Mouse (Mus musculus) inflammation-experienced regulatory T-cells, adult 16 weeks (primary cell): Measurements from ENCODE around the gene Tmigd3. TPM values are rescaled to one million over a fixed set of nuclear protein-coding genes. Genes with fewer than 3 reads are reported as not detected.

ENCODE experiments used
- polyA plus RNA-seq: library from polyadenylated mRNA; unstranded; fragments of 100-300 nt; shearing (Covaris generic); gene quantifications from one replicate; pipeline ENCODE4 v1.2.1, GENCODE M21; 2017

Gene Tmigd3
- polyA plus RNA-seq, result 0.33 TPM

DNA sequence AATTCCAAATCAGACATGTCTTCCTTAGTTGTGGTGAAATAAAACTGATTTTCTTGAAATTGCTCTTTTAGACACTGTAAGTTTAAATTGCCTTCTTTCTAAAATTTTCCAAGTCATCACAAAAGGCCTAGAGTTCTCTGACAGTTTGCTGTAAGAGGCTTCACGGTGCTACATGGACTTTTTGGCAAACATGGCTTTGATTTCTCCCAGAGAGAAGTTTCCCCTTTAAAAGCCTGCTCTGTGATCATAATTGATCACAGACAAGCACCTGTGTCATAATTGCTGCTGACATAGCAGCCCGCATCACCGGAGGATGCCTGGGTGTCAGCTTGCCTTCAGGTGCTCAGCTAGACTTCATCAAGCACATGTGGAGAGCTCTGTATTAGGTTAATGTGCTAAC lies at the start of gene Tmigd3, which contains the start of gene Adora3:
Gene Tmigd3, plus strand, starts transcription at position 346 of the 400 bp plus-strand sequence.
Gene Adora3, plus strand, starts transcription at position 301 of the 400 bp plus-strand sequence.

DNA sequence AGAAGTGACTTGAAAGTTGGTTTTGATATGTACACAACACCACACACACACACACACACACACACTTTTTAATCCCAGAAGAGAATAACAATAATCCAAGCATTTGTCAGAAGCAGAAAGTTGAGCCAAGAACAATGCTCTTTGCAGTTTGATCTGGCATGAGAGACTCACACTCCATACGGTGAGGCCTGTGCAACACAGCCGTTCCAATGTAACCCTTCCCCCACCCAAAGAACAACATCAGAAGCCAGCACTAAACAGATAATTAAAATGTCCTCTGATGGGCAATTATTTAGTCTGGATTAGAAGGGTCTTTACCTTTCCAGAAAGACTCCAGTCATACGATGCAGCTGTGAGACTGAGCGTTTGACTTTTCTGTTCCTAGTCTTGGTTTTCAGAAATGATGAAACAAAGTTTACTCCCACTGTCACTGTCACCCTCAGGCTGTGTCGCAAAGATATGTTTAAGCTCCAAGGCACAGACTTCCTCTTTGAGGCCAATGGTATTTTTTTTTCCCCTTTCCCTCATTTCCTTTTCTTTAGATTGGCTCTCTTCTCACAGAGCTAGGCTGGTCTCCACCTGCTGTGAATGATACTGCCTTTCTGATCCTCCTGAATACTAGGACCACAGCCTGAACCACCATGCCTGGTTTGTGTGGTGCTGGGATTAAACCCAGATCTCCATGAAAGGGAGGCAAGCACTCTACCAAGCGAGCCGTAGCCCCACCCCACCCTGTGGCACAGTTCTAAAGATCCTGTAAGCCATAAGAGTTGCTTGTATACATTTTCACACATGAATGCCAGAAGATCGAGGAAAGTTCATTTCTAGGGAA lies 61.8 kb downstream of the Tmigd3 start, which contains the start of gene I830077J02Rik:
Gene I830077J02Rik, minus strand, starts transcription at position 425 of the 832 bp plus-strand sequence.

DNA sequence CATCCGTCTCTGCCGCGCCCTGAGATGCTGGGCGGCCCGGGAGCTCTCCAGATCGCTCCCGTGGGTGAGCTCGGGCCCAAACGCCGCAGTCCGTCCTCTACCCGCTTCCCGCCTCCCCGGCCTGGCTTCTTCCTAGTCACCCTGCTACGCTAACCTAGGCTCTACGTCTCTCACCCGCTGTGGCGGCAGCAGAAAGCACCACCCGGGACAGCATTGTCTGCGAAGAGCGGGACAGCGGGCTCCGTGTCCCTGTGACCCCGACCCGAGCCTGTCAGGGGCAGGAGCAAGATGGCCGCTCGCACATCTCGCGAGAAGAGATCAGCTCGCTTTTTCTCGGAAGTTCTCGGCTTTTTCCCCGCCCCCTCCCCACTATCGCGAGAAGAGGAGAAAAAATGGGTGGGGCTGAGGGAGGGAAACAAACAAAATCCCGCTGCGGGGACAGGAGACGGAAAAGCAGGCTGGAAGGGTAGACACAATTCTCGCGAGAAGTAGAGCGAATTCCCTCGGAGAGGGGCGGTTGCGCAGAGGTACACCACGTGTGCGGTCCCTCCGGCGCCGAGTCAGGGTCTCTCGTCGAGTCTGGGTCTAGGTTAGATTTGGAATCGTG lies 88.4 kb downstream of the Tmigd3 start, which contains the start of gene Wdr77:
Gene Wdr77, plus strand, starts transcription at position 396 of the 607 bp plus-strand sequence.

DNA sequence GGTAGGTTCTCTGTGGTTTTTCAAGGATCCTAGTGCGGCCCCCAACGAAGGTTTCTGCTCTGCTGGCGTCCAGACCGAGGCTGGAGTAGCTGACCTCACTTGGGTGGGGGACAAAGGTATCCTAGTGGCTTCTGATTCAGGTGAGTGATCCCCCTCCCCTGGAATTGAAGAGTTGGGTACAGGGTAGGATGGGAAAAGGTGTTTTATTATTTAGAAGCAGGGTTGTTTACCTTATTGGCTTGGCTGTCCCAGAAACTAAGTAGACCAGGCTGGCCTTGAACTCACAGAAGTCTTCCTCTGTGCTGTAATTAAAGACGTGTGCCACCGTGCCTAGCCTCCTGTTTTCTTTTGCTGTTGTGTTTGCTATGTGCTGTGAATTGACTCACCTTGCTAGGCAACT lies 89.3 kb downstream of the Tmigd3 start, which contains the start of gene Atp5f1:
Gene Atp5f1, minus strand, starts transcription at position 101 of the 400 bp plus-strand sequence.

DNA sequence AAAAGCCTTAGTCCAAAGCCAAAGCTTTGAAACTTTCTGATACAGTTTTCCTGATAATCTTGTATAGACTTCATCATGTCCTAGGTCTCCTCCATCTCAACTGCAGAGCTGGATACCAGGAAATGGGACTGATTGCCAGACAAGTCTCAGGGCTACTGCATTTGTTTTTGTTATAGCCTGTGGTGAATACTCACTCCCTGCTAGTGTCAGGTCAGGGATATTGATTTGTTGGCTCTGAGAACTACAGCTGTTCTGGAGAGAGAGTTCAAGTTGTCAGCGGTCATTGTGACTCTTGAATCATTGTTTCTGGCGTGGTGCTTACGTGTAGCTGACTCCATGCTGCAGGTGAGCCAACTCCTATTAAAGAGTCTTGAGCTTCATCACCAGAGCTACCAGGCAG lies 102.7 kb downstream of the Tmigd3 start, which contains the start of gene Ovgp1:
Gene Ovgp1, plus strand, starts transcription at position 301 of the 400 bp plus-strand sequence.

Other genes starting within 250 kb of the Tmigd3 start
- gene Ddx20, start 183.3 kb upstream of the Tmigd3 start, polyA plus RNA-seq, result 17.1 TPM
- 4.8 TPM for gene Inka2, start 166.3 kb upstream of the Tmigd3 start, polyA plus RNA-seq
- gene Rap1a, start 69.6 kb upstream of the Tmigd3 start, polyA plus RNA-seq, result 299 TPM
- not detected for gene Adora3, start within 50 bp of the Tmigd3 start, polyA plus RNA-seq
- gene I830077J02Rik, start 61.8 kb downstream of the Tmigd3 start, polyA plus RNA-seq, result 0.88 TPM
- 97.3 TPM for gene Wdr77, start 88.5 kb downstream of the Tmigd3 start, polyA plus RNA-seq
- 361 TPM for gene Atp5f1, start 89.2 kb downstream of the Tmigd3 start, polyA plus RNA-seq
- gene Ovgp1, start 102.8 kb downstream of the Tmigd3 start, polyA plus RNA-seq, result 5.8 TPM
- 2.1 TPM for gene Pifo, start 143.7 kb downstream of the Tmigd3 start, polyA plus RNA-seq
- 8.7 TPM for gene Chil5, start 161.9 kb downstream of the Tmigd3 start, polyA plus RNA-seq
- 0.57 TPM for gene Chia1, start 242.3 kb downstream of the Tmigd3 start, polyA plus RNA-seq